Mouse (Mus musculus) myocyte (in vitro differentiated cells): ENCODE measurements at regions not wholly inside any gene's neighbourhood (a gene's known extent, or its start where the extent isn't known, plus 50 kb on each side); places are given as distances from the start of the nearest gene placed in this dataset.

Experiments used
- CEBPB ChIP-seq: IDR thresholded peaks from 2 replicates; pipeline ENCODE4 v1.6.1; 2011; ENCODE audit warnings: mild to moderate bottlenecking, moderate library complexity; ENCODE audit not compliant: poor library complexity, insufficient read depth, severe bottlenecking
- E2F4 ChIP-seq: IDR thresholded peaks from one replicate; pipeline ENCODE4 v1.6.1; 2011; ENCODE audit warnings: mild to moderate bottlenecking, control low read depth, moderate library complexity; ENCODE audit not compliant: insufficient read depth
- MAX ChIP-seq: IDR thresholded peaks from one replicate; pipeline ENCODE4 v1.6.1; 2011; ENCODE audit warnings: low read depth, mild to moderate bottlenecking, control low read depth
- MYOG ChIP-seq, 3 experiments: IDR thresholded peaks; one replicate each; pipeline ENCODE4 v1.6.1; 2011; ENCODE audit warnings: control low read depth in 2 of 3, low read depth in 2 of 3, mild to moderate bottlenecking in 2 of 3; ENCODE audit not compliant: insufficient read length in 2 of 3, control insufficient read depth in 1 of 3, insufficient read depth in 1 of 3
- POLR2A ChIP-seq: IDR thresholded peaks from one replicate; pipeline ENCODE4 v1.6.1; 2011; ENCODE audit warnings: low read depth, mild to moderate bottlenecking, control low read depth, moderate library complexity; ENCODE audit not compliant: insufficient read length
- POLR2AphosphoS2 ChIP-seq: IDR thresholded peaks from one replicate; pipeline ENCODE4 v1.6.1; 2011; ENCODE audit warnings: low read depth, control low read depth; ENCODE audit not compliant: insufficient read length
- REST ChIP-seq: IDR thresholded peaks from one replicate; pipeline ENCODE4 v1.6.1; 2011; ENCODE audit warnings: mild to moderate bottlenecking, control low read depth, moderate library complexity; ENCODE audit not compliant: insufficient read depth, insufficient read length
- TCF12 ChIP-seq: IDR thresholded peaks from one replicate; pipeline ENCODE4 v1.6.1; 2011; ENCODE audit warnings: mild to moderate bottlenecking, control low read depth; ENCODE audit not compliant: poor library complexity, insufficient read depth, severe bottlenecking
- USF1 ChIP-seq: IDR thresholded peaks from one replicate; pipeline ENCODE4 v1.6.1; 2011; ENCODE audit warnings: low read depth, mild to moderate bottlenecking, control low read depth, moderate library complexity

DNA sequence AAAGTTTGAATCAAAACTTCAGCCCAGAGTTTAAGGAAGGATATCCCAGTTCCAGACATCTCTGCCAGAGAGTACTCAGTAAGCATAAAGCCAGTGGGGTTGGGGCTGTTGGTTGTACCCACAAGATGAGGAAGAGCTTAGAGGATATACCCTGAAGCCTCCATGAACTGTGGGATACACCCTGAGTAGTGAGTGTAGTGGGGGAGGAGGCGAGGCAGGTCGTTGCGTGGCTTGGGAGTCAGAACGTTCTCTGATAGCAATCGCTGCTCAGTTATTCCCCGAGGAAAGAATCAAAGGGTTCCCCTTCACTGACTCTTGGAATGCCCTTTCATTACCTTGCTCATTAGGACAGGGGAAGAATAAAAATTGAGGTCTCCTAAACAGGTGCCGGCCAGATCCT lies 226.1 kb downstream of the Emx2 start:
- TF ChIP-seq POLR2A (no peak), CEBPB (no peak), USF1 (no peak), TCF12 (no peak), MYOG (IDR thresholded peaks at IDR 0.05; ENCODE audit: control insufficient read depth in 1 of 3, insufficient read depth in 1 of 3, insufficient read length in 2 of 3, low read depth in 2 of 3) (no peak), POLR2AphosphoS2 (no peak), REST (no peak), MAX (no peak), E2F4 (no peak)
